Mouse (Mus musculus) CD4-positive helper T cell, adult 2 months (primary cell): Measurements from ENCODE around the gene Dhrs7.
"Not testable (repeated sequence)": the region's sequence is repeated elsewhere in the genome, so short reads cannot be mapped to it uniquely, and the experiment has no call there.

Experiments
- DNase-seq: peaks from one replicate; pipeline ENCODE4 v3.0.0-alpha.2; 2012; ENCODE audit warnings: low read depth, missing footprints, low spot score

Dhrs7 gene

DNA sequence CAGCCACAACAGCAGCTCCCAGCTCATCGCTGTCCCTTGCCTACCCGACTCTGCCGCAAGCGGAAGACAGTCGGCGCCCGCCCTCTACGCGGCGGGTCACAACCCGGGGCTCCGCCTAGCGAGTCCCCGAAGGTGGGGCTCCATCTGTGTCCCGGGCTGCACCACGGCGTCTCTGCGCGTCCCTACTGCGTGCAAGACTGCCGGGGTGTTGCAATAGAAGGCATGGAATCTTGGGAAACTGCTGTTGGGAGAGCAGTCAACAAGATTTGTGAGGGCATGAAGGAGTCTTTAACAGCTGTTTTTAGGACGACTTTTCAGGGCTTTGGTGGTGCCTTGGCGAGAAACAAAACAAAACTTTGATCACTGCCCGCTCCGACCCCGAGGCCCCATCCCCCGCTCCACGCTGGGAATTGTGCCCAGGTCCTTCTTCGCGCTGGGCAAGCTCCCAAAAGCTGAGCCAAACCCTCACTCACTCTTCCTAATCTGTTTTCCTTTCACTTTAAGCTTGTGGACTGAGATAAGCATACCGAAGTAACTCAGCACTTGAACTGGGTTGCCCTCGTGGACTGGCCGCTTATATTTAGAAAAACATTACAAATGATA lies at the start of gene Dhrs7:
Dhrs7 (minus strand) TSS at position 175 of the 603 bp plus-strand sequence.
- DNase-seq: peak; percentile 90

- no peak for DNase-seq
Measured at GRCm38 (mm10) chr12:72709981-72710380, 45.3 kb upstream of the Dhrs7 start.

- DNase-seq: no peak
Measured at GRCm38 (mm10) chr12:72704068-72704467, 39.4 kb upstream of the Dhrs7 start.

GRCm38 (mm10) chr12:72700013-72700412 lies 35.3 kb upstream of the Dhrs7 start:
- no peak for DNase-seq

- no peak for DNase-seq
Measured at GRCm38 (mm10) chr12:72694901-72695463, 30.3 kb upstream of the Dhrs7 start.

- DNase-seq: no peak
Measured at GRCm38 (mm10) chr12:72694438-72694837, 29.7 kb upstream of the Dhrs7 start.

GRCm38 (mm10) chr12:72693895-72694294 lies 29.2 kb upstream of the Dhrs7 start:
- DNase-seq: peak; percentile 47

DNA sequence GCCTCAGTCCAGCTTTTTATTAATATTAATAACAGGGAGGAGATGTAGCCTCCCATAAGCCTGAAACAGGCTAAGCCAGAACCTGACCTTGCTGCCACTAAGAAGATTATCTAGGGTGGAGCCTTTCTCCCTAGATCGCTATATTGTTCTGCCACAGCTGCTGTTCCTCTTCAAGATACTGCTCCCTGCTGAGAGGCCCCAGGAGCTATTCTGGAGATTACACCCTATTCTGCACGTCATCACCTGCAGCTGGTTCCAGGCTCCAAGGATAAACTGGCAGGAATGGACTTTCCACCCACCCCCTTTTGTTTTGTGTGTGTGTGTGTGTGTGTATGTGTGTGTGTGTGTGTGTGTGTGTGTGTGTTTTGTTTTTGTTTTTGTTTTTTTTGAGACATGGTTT lies 23.6 kb upstream of the Dhrs7 start:
- DNase-seq: not testable (repeated sequence)

DNA sequence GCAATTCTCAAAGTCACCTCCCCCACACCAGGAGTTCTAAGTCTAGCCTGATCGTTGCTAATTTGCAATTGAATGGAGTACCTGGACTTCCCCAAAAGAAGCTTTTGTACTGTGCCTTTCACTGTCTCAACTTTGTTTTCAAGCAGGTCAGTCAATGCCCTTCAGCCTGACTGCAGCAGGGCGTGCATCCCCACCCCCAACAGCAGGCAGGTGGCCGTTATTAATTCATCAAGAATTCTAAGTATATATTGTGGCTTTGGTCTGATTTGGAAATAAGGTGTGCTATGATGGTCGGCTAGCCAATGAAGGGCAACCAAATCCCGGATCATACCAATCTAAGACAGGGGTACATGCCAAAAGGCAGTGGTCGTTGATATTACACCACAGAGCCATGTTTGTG lies 23.0 kb upstream of the Dhrs7 start:
- DNase-seq: not testable (repeated sequence)

DNA sequence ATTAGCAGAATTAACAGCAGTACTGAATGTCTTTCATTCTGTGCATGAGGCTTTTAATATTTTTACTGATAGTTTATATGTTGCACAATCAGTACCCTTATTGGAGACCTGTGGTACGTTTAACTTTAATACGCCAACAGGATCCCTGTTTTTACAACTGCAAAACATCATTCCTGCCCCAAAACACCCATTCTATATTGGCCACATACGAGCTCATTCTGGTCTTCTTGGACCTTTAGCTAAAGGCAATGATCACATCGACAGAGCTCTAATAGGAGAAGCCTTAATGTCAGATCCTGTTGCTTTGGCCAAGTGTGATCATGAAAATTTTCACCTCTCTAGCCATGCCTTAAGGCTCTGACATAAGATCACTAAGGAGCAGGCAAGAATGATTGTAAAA lies 21.9 kb upstream of the Dhrs7 start:
- DNase-seq: not testable (repeated sequence)

- DNase-seq: no peak
Measured at GRCm38 (mm10) chr12:72683612-72684011, 18.9 kb upstream of the Dhrs7 start.

DNA sequence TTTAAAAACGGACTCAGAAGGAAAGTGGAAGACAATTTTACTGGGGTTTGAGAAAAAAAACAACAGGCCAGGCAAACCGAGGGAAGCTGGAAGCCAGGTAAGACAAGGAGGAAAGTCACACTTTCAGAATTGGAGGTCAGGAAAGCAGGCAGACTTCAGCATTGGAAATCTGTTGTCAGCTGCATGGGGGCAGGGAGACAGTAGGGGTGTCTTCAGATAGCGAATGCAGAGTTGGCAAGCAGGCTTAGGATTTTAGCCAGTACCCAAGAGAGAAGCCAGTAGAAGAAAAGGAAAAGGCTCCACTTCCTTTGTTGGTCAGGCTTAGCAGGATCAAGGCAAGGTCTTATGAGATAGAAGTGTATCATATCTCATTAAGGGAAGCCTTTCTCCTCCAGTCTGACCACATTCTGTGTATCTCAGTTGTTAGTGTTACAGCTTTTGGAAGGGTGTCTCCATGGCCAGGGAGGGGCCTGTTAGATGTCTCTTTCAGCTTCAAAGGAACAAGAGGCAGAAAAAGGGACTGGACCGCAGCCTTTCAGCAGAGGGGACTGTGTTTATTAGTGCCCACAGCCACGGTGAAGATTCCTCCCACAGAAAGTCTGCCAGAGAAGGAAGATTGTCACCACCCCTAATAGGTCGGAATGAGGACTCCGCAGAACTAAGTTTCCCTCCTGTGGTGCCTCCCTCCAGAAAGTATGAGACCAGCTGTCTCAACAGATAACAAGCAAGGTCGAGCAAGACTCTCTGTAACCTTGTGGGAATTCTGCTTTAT lies 18.0 kb upstream of the Dhrs7 start:
- DNase-seq: no peak

DNA sequence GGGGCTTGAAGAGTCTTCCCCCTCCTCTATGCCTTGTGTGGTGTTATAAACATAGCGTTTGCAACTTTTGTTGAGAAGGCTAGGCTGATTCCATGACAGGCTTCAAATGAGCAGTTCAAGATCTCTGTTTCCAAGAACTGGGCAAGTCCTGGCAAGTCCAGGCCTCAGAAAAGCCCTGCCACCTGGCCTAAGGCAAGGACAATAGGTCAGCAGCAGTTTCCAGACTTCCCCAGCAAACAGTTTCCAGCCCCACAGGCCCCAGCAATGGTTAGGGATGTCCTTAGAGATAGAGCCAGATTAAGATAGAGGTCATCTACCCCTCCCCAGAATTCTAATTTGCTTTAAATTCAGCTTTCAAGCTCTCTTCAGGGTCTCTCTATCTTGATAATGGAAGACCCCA lies 17.2 kb upstream of the Dhrs7 start:
- no peak for DNase-seq

DNA sequence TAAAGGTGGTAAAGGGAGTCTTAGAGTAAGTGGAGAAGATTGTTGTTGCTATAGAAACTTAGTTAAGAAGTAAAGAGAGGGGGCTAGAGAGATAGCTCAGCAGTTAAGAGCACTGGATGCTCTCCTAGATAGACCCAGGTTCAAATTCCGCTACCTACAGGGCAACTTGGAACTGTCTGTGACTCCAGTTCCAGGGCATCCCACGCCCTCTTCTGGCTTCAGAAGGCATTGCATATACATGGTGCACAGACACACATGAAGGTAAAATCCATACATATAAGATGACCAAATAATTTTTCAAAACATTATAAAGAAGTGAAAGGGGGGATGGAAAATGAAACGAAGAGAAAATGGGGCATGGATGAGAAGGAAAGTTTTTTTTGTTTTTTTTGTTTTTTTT lies 14.9 kb upstream of the Dhrs7 start:
- no peak for DNase-seq

GRCm38 (mm10) chr12:72674820-72675219 lies 10.1 kb upstream of the Dhrs7 start:
- no peak for DNase-seq

DNA sequence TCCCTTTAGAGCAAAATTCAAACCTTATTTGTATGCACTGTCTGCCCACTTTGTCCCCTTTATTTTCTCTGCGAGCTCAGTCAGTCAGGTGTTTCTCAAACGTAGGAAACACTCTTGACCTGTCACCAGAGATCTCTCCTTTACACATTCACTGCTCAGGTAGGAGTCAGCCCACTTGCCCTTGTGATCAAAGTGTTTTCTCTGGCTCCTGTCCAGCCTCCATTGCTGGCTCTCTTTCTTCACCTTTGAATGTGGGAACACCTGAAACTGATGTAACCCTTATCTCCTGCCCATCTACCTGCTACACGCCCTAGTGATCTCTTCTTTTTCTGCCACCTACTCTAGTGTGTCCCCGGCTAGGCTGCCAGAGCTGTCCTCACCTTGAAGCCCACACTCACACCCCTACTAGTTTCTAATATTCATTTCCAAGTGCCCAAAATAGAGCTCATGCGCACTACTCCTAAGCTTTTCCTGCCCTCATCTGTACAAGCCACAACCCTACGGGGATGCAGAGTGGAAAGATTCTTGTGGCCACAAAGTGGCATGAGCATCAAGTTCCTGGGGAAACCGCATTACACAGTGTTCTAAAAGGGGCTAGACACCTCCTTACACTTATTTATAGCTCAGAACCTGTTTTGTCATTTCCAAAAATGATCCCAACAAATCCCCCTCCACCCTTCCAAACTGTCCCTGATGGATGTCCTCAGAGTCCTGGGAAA lies 9.5 kb upstream of the Dhrs7 start:
- DNase-seq: peak; percentile 15

DNA sequence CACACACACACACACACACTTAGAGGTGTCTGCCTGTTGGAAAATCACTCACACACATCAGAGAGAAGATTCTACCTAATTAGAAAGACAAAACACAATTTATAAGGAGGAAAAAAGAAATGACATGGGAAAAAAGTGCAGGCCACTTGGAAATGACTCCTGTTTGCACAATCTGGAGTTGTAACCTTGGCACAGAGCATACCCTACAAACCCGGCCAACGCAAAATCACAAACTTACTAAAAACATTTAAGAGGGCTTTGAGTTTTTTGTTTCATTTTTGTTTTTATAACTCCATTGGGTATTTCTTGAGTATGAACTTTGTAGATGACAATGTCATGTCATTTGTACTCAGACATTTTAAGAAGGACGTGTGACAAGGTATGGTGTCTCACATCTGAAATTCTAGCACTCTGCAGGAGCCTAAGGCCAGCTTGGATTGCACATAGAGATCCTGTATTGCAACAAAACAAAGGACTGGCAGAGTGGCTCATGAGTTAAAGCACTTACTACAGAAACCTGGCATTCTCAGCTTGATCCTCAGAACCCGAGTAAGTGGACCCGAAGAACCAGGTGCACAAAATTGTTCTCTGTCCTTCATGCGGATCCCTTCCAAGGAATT lies 6.9 kb upstream of the Dhrs7 start:
- no peak for DNase-seq

GRCm38 (mm10) chr12:72670921-72671320 lies 6.2 kb upstream of the Dhrs7 start:
- no peak for DNase-seq

GRCm38 (mm10) chr12:72667868-72668469 lies 3.3 kb upstream of the Dhrs7 start:
- DNase-seq: no peak

GRCm38 (mm10) chr12:72666015-72666414 lies 1.3 kb upstream of the Dhrs7 start:
- DNase-seq: no peak

DNA sequence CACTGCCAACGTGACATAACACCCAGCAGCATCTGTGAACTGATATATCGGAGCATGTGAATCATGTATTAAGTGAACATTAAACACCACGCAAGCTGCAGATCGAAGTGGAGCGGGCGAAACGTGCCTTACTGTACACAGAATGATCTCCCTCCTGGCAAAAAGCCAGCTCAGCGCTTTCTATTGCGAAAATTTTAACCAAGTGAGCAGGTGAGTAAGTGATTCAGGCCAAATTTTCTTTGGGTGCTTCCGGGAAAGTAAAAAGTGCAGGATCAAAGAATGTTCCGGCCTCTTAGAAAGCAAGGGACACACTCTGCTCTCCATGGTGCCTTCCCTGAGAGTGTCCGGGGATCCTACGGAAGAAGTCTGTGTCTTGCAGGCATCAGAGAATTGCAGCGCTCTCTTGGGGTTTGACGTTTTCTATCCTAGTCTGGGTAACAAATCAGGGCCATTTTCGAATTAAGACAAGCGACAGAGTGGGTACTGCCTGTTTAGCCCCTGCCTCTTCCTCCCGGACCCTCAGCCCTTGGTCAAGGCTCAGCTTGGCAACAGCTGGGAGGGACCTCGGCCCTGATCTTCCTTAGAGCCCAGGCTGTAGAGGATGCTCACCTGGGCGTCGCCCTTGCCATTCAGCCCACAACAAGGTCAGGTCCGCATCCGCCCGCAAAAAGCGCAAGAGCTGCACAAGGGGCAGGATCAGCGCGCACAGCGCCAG lies 532 bp downstream of the Dhrs7 start:
- DNase-seq: peak; percentile 52
